Mouse (Mus musculus) c-Kit-positive CD71-negative TER-119-negative erythroid progenitor cells, embryonic 14.5 days (primary cell): ENCODE measurements at regions not wholly inside any gene's neighbourhood (a gene's known extent, or its start where the extent isn't known, plus 50 kb on each side); places are given as distances from the start of the nearest gene placed in this dataset.

Source experiments
- DNase-seq: peaks from one replicate; pipeline ENCODE4 v3.0.0-alpha.2; 2013; ENCODE audit warnings: low read depth

DNA sequence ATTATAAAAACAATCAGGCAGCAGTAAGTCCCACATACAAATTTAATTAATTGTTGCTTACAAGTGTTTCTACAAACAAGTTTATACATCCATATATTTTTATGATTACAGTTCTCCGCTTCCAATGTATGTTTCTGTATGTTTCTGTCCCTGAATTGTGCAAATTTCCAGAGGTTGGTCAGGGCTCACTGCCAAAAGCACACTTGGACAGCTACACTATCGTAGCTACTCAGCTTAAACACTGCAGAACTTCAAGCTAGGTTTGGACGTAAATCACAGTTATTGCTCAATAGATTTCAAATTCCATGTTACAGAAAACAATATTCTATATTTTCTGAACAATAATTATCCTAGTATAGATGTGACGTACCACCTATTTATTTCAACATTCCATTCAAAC, 646.8 kb upstream of the Cited2 start:
- no peak for DNase-seq

- DNase-seq, result no peak
These were observed 645.4 kb upstream of the Cited2 start for GRCm38 (mm10) chr10:17077580-17077979.

DNA sequence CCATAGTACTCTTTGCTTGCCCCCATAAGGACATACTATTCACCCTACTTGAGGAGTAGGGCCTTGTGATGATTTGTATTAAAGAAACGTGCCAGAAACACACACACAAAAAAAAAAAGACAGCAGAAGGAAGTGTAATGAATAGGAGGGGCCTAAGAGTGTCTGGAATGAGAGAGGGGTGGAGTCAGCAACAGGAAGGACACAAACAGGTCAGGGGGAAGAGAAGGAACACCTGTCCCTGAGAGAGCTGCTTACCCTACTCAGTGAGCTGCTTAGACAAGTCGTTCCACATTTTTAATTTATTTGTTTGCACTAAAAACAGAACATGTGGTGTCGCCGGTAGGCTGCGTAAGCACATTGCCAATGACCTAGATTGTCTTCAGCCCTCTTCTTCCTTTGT, 642.2 kb upstream of the Cited2 start:
- no peak for DNase-seq

DNA sequence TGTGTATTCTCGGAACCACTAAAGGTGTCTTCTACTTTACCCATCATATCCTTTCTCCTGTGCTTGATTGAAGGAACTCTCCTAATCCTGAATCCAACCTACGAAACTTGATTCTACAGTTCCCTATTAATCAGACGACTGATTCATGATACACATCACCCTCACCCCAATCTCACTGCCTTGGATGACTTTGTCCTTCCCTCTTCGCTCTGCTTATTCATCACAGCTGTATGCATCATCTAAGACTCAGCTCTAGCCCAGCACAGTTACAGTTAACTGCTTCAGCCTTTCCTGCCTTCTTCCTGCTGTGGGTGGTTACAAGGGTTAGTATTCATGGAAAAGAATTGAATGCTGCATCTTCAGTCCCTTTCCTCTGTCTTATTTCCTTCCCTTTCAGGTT, 640.1 kb upstream of the Cited2 start:
- DNase-seq, result no peak

DNA sequence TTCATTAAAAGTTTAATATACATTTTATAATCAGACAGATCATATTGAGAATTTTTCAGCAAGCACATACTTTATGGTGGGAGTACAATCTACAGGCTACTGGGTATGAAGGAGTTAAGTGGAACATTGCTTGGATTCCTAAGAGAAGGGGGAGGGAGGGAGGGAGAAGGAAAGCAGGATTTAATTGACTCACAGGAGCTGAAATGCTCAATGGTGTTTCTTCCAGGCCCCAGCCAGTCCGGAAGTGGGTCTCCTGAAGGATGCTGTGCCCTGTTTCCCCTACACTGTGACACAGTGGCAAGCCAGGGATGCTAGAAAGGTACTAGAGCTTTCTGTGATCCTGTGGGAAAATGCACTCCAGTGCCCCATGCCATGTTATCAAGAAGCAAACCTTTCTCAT, 621.0 kb upstream of the Cited2 start:
- no peak for DNase-seq

DNA sequence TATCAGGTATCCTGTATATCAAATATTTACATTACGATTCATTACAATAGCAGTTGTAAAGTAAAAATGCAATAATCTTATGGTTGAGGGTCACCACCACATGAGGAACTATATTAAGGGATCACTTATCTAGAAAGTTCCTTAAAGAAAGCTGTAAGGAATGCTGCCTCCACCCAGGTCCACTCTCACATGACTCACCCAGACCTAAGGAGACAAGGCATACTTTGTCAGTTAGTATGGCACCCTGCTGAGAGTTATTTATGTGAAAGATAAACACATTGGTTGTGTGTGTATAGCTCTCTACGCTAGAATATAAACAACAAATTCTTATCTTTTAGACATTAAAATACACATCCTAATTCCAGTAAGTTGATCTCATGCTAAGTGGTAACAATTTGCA, 619.6 kb upstream of the Cited2 start:
- no peak for DNase-seq

- DNase-seq, result no peak
These were observed 616.2 kb upstream of the Cited2 start for GRCm38 (mm10) chr10:17106831-17107230.

DNA sequence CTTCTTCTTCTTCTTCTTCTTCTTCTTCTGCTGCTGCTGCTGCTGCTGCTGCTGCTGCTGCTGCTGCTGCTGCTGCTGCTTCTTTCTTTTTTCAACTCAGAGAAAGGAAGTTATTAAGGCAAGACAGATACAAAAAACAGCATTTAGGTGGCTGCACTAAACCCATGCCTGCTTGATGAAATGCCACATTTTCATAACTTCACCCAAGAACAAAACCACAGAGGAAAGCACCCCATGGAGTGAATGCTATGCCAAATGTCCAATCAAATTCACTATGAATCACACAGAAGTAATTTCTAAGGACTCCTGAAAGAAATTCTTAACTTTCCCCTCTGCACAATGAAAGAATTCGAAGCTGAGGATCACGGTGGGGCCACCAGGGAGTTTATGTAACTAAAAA, 611.9 kb upstream of the Cited2 start:
- DNase-seq, result no peak

GRCm38 (mm10) chr10:17114805-17115204, 608.2 kb upstream of the Cited2 start:
- DNase-seq, result no peak

- DNase-seq, result no peak
These were observed 593.4 kb upstream of the Cited2 start for GRCm38 (mm10) chr10:17129391-17130163.

GRCm38 (mm10) chr10:17130661-17131060, 592.4 kb upstream of the Cited2 start:
- no peak for DNase-seq

DNA sequence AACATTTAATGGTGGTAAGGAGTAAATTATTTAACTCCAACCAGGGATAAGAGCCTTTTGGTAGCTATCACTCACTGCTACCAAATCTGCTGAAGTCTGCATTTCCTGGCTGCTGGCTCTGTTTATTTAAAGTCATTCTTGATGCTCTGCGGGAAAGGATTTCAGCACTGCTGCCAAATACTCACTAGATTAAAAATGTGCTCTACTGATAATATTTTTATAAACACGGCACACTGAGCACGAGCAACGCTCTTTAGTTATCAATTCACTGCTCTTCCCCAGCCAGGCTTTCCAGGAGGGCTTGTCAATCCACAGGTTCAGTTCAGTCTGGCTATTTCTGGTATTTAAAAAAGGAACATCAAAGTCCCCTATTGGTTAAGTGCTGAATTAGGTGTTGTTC, 591.3 kb upstream of the Cited2 start:
- DNase-seq, result no peak

DNA sequence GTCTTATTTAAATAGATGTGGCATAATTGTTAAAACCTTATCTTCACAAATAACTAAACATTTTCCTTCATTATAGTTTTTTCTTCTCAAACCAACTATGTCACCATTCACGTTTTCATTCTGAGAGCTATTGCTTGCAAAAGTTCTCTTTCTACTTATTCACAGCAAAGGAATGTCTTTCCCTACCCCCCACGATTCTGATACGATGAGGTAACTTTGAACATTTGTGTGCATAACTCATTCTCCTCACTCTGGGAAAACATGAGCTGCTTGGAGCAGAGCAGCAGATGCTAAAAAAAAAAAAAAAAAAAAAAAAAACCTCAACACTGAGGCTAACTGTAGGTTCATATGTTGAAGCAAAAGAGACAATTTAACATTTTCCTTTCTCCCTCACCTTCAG, 547.6 kb upstream of the Cited2 start:
- DNase-seq, result no peak

DNA sequence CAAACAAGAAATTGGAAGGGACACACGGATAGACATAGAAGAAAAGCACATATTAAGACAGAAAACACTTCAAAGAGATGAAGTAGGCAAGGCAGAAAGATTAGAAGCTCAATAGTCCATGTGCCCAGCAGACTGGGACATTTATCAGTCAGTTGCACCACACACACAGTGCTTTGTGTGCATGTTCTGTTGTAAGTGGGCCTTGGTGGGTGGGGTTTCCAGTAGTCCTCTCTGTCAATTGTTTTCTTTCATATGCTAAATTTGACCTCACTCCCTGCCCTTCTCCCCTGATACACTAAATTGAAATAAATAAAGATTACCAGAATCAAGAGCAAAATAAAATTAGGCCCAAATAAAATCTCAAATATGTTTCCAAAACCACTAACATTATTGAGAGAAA, 546.0 kb upstream of the Cited2 start:
- no peak for DNase-seq

GRCm38 (mm10) chr10:17177503-17178278, 545.3 kb upstream of the Cited2 start:
- DNase-seq, result no peak

DNA sequence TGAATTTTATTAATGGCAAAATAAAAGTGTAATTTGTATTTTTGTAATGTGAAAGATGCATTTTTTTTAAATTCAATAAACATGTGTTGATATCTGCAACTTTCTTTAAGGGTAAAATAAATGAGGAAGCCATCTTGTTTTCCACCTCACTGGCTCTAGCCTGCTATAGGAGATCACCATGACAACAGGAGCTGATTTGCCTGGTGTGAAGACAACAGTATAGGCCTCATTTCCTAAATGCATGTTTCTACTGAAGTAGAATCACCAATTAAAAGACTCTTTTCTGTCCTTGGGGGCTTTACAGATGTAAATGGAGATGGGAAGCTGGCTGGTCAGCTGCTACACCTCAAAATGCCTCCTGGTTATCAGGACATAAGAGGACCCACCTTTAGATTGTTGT, 544.4 kb upstream of the Cited2 start:
- no peak for DNase-seq

- no peak for DNase-seq
These were observed 538.6 kb upstream of the Cited2 start for GRCm38 (mm10) chr10:17184418-17184817.

DNA sequence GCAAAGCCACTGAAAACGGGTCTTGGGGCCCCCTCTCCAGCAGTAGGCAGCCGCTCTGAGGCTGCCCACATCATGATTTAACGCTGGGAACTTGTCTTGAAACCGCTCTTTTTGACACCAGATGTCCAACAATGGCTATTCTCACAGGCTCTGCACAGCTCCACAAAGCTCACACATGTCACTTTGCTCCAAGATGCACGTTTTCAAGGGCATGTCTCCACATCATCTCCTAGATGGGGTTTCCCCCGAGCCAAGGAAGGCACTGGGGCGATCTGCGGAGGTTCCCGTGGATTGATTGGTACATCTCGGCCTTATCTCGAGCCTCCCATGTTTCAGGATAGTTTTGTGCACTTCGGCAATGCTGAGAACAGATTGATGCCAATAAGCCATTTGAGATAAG, 526.8 kb upstream of the Cited2 start:
- DNase-seq, result no peak

DNA sequence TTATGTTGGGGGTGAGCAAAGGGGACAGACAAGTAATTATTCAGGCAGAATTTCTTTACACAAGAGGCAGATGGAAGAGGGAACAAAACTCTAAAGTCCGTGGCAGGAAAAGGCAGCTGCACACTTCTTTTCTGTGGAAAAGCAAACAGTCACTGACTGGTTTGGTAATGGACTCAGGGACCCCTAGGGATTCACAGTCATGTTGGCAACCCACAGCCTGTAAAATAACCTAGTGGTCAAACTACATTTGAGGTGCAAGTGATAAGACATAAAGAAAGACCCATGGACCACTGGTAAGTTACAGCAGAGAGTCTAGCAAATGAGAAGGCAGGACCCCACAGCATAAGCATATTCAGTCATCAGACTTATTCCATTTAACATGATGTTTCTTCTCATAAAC, 526.4 kb upstream of the Cited2 start:
- no peak for DNase-seq

DNA sequence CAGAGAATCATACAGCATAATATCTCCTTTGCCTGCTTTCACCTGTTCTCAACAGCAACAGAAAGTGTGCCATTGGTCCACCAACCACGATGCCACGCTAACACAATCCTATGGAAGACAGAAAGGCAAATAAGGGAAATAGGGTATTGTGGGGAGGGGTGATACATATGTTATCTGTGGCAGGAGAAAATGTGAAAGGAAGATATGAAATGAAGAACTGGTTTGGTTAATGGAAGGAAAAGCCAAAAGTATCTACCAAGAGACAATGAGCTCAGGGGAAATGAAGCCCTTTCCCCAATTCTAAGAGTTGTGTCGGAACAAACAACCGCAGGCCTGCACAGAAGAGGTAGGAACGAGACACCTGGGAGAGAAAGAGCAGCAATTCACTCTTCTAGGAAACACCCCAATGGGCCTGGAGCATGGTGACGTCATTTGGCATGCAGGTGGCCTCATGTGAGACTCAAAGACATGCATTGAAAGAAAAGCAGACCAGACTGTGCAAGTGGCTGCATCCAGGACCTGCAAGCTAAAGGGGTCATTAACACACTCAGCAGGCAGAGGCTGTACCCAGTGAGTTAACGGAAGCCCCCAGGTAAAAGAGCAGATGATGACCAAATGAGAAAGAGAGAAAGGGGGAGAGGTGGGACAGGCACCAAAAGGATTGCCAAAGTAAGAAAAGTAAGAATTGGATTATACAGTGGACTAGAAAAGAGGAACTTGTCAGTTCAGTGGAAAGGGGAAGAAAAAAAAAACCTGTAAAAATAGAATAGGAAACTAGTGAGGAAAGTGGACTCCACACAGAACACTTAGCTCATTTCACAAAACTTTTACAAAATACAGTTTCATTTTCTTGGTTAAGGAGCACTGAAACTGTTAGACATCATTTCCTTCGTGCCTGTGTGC, 522.2 kb upstream of the Cited2 start:
- DNase-seq, result peak; percentile 23

DNA sequence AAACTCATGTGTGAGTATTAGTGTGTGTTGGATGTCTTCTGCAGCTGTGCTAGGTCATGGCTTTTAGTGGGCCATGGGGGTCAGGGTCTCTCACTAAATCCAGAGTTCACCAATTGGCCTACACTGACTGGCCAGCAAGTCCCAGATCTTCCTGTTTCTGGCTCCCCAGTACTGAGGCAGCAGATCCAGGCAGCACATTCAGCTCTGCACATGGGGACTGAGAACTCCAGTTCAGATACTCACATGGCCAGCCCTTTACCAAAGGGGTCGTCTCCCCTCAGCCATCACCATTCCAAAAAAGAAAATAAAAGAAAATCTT, 521.6 kb upstream of the Cited2 start:
- DNase-seq, result no peak

GRCm38 (mm10) chr10:17202556-17203415, 520.2 kb upstream of the Cited2 start:
- DNase-seq, result no peak
